Mouse (Mus musculus): ENCODE measurements around the gene Sall4. TPM values are rescaled to one million over a fixed set of nuclear protein-coding genes. Genes with fewer than 3 reads are reported as not detected.

Gene Sall4
- polyA plus RNA-seq, 1 experiment from 2014 or later, result 1.1 TPM

DNA sequence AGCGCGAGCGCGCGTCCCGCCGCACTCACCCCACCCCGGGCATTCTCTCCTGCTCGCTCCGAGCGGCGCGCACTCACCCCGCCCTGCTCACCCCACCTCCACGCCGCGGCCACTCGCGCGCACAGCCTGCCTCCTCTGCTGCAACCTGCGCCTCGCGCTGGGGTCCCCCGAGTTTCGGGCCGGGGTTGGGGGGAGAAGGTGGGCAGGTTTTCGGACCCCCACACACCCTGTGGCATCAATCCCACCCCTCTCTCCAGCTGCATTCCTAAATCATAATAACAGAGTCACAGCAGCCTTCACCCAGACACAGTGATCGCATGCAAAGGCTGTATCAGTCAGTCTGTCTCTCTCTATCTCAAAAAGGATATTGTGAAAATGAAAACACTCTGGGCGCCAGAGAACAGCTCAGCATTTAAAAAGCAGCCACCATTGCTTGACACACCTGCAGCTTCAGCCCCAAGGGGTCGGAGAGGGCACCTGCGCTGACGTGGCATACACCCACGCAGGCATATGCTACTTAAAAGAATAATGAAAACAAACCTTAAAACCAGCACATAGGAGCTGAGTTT, 25.6 kb downstream of the Sall4 start, which contains the start of gene Atp9a:
TSS of gene Atp9a (minus strand) at position 351 of the 569 bp plus-strand sequence.
- no peaks in the 10 kb centered on the region for H3K36me3 ChIP-seq
- H3K27ac ChIP-seq, result peak within 1 kb of the TSS; percentile 82
- no peaks in the 10 kb centered on the region for H3K27me3 ChIP-seq (replicated peaks)
- peak within 1 kb of the TSS; percentile 78 for H3K9ac ChIP-seq
- WGBS, result 6% methylated on average over 31 of the region's 33 CpGs
- ATAC-seq (ENCODE audit: insufficient read depth, low FRiP score, low read depth), result peak; percentile 36; the same call in 1 of the 2 replicates
- no peaks in the 10 kb centered on the region for H3K4me1 ChIP-seq
- peak within 1 kb of the TSS; percentile 88 for H3K4me2 ChIP-seq
- no peaks in the 10 kb centered on the region for H3K9me3 ChIP-seq
- H3K4me3 ChIP-seq (replicated peaks), result peak within 1 kb of the TSS; percentile 75

DNA sequence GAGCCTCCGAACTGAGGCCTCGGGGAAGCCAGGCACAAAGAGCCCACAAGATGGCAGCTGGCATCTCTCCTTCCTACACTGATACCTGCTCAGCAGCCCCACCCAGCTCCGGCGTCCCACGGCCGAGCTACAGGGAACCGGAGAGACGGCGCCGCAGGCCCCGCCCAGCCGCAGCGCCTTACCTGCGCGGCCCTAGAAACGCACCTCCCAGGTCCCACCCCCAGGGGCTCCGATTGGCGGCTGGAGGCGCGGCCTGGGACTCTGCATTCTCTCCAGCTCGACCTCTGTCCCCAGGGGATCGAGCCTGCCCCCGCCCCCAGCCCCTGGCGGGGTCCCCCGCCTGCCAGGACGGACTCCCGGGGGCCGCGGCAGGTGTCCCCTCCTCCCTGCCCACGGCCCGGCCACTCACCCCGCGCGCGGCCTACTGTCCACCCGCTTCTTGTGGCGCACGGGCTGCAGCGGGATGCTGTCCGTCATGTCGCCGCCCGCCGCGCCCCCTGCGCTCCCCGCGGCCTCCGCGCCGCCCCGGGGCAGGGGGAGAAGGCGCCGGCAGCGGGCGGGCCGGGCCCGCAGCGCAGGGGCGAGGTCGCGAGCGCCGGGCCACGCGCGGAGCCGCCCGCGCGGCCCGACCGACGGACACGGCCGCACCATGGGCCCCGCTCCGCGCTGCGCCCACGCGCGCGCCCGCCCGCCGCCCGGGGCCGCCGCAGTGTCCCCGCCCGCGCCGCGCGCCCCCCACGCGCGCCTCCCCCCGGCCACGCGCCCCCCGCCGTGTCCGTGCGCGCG, 26.3 kb downstream of the Sall4 start:
- H3K9me3 ChIP-seq, result no peaks in the 10 kb centered on the region
- under 1% methylated on average over 67 of the region's 108 CpGs for WGBS
- H3K36me3 ChIP-seq, result no peaks in the 10 kb centered on the region
- H3K27ac ChIP-seq, result peak overlapping the region; percentile 82
- H3K4me2 ChIP-seq, result peak overlapping the region; percentile 88
- no peaks in the 10 kb centered on the region for H3K4me1 ChIP-seq
- no peaks in the 10 kb centered on the region for H3K27me3 ChIP-seq (replicated peaks)
- peak; percentile 95 for ATAC-seq (ENCODE audit: insufficient read depth, low FRiP score, low read depth)
- peak overlapping the region; percentile 75 for H3K4me3 ChIP-seq (replicated peaks)
- H3K9ac ChIP-seq, result peak overlapping the region; percentile 78

DNA sequence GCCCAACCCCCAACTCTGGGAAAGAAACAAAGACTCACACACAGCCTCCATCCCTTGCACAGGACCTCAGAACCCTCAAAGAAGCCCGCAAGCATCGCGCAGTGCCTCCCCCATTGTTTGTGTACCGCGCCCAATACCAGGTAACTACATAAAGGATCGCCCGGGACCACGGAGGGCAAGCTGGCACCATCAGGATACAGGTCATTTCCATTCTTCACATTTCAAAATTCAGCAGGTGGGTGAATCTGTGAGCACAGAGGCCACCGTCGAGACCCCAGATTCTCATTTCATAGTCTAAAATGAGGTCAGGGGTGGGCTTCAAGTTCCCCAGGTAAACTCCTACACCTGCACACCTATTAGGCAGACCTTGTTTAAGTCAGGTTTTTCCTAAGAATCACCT, 27.2 kb downstream of the Sall4 start:
- Histone ChIP-seq H3K27ac (no peak overlapping the region), H3K4me1 (no peaks in the 10 kb centered on the region), H3K4me2 (peak overlapping the region; percentile 88), H3K36me3 (no peaks in the 10 kb centered on the region), H3K9me3 (no peaks in the 10 kb centered on the region), H3K27me3 (replicated peaks) (no peaks in the 10 kb centered on the region), H3K9ac (no peak overlapping the region), H3K4me3 (replicated peaks) (peak overlapping the region; percentile 75)
- 84% methylated on average over 10 of the region's 10 CpGs for WGBS
- no peak for ATAC-seq (ENCODE audit: insufficient read depth, low FRiP score, low read depth)

DNA sequence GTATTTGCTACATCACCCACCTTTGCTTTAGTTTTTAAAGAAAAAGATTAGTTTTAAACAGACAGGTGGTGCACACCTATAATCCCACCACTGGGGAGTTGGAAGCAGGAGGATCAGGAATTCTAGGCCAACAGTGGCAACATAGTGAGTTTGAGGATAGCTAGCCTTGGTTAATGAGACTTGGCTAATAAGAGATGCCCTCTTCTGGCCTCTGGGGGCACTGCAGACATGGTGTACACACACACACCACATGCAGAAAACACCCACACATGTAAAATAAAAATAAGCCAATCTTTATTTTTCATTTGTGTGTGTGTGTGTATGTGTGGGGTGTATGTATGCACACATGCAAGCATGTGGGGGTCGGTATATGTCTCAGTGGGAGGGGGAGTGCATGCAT, 28.9 kb downstream of the Sall4 start:
- ATAC-seq (ENCODE audit: insufficient read depth, low FRiP score, low read depth), result no peak
- H3K4me3 ChIP-seq (replicated peaks), result no peak overlapping the region
- no peak overlapping the region for H3K27ac ChIP-seq
- H3K9ac ChIP-seq, result no peak overlapping the region
- no peaks in the 10 kb centered on the region for H3K27me3 ChIP-seq (replicated peaks)
- 0 out of 2 replicates have a peak, but pooled peaks cover 4% of the 10 kb centered on the region for H3K4me1 ChIP-seq
- H3K4me2 ChIP-seq, result no peak overlapping the region
- WGBS, result 91% methylated on average over 1 of the region's 1 CpGs
- no peaks in the 10 kb centered on the region for H3K9me3 ChIP-seq
- H3K36me3 ChIP-seq, result no peaks in the 10 kb centered on the region

DNA sequence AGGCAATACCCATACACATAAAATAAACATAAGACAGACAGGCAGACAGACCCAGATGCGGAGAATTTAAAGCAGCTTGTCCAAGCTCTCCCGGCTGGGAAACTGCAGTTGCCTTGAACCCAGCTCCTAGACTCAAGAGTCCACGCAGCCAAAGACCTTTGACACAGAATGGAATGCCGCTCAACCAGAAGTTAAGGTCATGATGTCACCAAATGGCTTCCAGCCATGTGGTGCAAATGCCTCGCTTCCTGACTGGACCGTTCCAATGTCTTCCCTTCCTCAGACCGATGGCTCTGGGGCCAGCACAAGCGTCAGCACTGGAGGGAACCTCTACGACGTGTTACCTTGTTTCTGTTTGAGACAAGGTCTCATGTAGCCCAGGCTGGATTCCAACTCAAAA, 29.9 kb downstream of the Sall4 start:
- H3K27me3 ChIP-seq (replicated peaks), result no peaks in the 10 kb centered on the region
- 77% methylated on average over 10 of the region's 10 CpGs for WGBS

DNA sequence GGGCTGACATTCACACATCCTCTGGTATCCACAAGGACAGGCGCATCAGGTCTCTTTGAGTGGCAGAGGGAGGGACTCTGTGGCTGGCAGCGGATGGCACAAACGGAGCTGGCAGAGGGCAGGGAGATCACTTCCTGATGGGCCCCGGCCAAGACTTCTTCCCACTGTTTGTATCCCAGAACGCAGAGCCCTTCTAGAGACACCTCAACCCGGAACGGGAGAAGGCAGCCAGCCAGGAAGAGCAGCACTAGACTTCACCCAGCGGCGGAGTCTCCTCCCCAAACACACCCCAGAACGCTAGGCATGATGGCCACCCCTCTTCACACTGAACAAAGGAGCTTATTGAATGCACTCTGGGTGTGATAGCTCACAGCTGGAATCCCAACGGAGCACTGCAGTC, 33.7 kb downstream of the Sall4 start:
- Histone ChIP-seq H3K4me2 (no peak overlapping the region), H3K4me3 (replicated peaks) (no peak overlapping the region), H3K9me3 (no peaks in the 10 kb centered on the region), H3K36me3 (no peaks in the 10 kb centered on the region), H3K4me1 (0 out of 2 replicates have a peak, but pooled peaks cover 7% of the 10 kb centered on the region), H3K27ac (no peak overlapping the region), H3K27me3 (replicated peaks) (no peaks in the 10 kb centered on the region), H3K9ac (no peak overlapping the region)
- 44% methylated on average over 11 of the region's 11 CpGs for WGBS
- ATAC-seq (ENCODE audit: insufficient read depth, low FRiP score, low read depth), result peak; percentile 31; the same call in 1 of the 2 replicates

More for the DNA sequence above, 29.9 kb downstream of the Sall4 start:
- no peak overlapping the region for H3K4me2 ChIP-seq
- 0 out of 2 replicates have a peak, but pooled peaks cover 5% of the 10 kb centered on the region for H3K4me1 ChIP-seq
- ATAC-seq (ENCODE audit: insufficient read depth, low FRiP score, low read depth), result no peak
- no peaks in the 10 kb centered on the region for H3K36me3 ChIP-seq
- H3K9ac ChIP-seq, result no peak overlapping the region
- no peak overlapping the region for H3K27ac ChIP-seq
- H3K9me3 ChIP-seq, result no peaks in the 10 kb centered on the region
- no peak overlapping the region for H3K4me3 ChIP-seq (replicated peaks)

DNA sequence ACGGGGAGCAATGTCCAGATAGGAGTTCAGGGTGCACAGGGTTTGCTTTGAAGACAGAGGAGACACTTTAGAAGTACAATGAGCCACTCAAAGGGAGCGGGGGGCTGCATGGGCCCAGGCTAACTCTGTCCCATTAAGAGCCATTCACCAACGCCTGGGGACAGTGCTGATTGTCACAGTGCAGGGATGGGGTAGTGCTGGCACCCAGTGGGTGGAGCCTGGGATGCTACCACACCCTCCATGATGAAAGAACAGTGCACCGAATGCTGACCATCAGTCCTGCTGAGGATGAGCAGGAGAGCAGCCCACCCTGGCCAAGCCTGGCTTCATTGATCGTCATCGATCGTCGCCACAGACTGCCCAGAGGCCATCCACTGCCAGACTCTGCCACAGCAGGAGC, 36.5 kb downstream of the Sall4 start:
- Histone ChIP-seq H3K4me3 (replicated peaks) (no peak overlapping the region), H3K27me3 (replicated peaks) (no peaks in the 10 kb centered on the region), H3K9me3 (no peaks in the 10 kb centered on the region), H3K9ac (no peak overlapping the region), H3K4me1 (0 out of 2 replicates have a peak, but pooled peaks cover 9% of the 10 kb centered on the region), H3K36me3 (no peaks in the 10 kb centered on the region), H3K4me2 (no peak overlapping the region), H3K27ac (no peak overlapping the region)
- no peak for ATAC-seq (ENCODE audit: insufficient read depth, low FRiP score, low read depth)
- 80% methylated on average over 8 of the region's 8 CpGs for WGBS

DNA sequence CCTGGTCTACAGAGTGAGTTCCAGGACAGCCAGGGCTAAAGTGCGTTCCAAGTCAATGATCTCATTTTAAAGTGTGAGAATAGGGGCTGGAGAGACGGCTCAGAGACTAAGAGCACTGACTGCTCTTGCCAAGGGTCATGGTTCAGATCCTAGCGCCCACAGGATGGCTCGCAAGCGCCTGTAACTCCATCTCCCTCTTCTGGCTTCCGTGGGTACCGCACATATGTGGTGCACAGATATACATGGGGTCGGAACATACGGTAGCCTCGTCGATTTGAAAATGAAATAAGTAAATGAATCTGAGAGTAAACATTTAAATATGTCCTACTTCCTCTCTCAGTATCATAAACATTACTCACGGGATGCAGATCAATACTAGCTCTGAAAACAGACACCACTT, 38.0 kb downstream of the Sall4 start:
- Histone ChIP-seq H3K27ac (no peak overlapping the region), H3K9ac (no peak overlapping the region), H3K4me1 (0 out of 2 replicates have a peak, but pooled peaks cover 12% of the 10 kb centered on the region), H3K4me3 (replicated peaks) (no peak overlapping the region), H3K27me3 (replicated peaks) (no peaks in the 10 kb centered on the region), H3K4me2 (no peak overlapping the region), H3K9me3 (no peaks in the 10 kb centered on the region), H3K36me3 (no peaks in the 10 kb centered on the region)
- WGBS, result 77% methylated on average over 12 of the region's 12 CpGs
- no peak for ATAC-seq (ENCODE audit: insufficient read depth, low FRiP score, low read depth)

DNA sequence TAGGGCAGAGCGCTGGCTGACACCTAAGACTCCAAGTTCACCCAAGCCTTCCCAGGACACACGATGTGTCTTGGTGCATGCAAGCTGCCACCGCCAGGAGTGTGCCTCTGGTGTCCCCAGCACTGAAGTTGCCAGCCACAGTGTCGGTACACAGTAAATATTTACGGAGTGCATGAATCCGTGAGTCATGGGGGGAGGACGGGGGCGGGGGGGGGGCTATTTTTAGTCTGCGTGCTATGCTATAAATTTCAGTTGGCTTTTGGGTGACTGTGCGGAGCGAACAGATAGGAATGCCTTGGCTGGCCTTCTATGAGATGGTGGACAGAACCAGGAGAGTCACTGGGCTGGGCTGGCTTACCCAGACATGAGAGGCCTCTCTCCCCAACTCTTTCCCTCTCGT, 39.7 kb downstream of the Sall4 start:
- H3K27me3 ChIP-seq (replicated peaks), result no peaks in the 10 kb centered on the region
- no peak overlapping the region for H3K27ac ChIP-seq
- H3K4me1 ChIP-seq, result 0 out of 2 replicates have a peak, but pooled peaks cover 7% of the 10 kb centered on the region
- no peaks in the 10 kb centered on the region for H3K36me3 ChIP-seq
- no peaks in the 10 kb centered on the region for H3K9me3 ChIP-seq
- WGBS, result 55% methylated on average over 12 of the region's 12 CpGs
- no peak overlapping the region for H3K9ac ChIP-seq
- H3K4me3 ChIP-seq (replicated peaks), result no peak overlapping the region
- no peak overlapping the region for H3K4me2 ChIP-seq
- no peak for ATAC-seq (ENCODE audit: insufficient read depth, low FRiP score, low read depth)

DNA sequence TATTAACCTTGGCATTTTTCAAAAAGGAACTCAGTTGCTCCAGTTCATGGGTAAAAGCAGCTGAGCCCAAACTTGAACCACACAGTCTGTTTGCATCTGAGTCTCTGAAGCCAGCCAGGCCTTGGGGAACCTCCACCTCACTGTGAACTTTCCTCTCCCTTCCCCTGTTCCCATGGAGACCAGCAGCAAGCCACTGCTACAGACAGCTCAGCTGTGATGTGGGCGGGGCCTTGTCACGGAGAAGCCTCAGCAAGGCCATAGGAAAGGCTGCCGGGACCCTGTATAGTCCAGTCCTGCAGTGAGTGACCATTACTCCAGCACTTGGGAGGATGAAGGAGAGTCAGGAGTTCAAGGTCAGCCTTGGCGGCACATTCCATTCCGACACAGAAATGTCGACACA, 41.7 kb downstream of the Sall4 start:
- Histone ChIP-seq H3K9me3 (no peaks in the 10 kb centered on the region), H3K36me3 (no peaks in the 10 kb centered on the region), H3K27ac (no peak overlapping the region), H3K27me3 (replicated peaks) (no peaks in the 10 kb centered on the region), H3K4me3 (replicated peaks) (no peak overlapping the region), H3K4me2 (no peak overlapping the region), H3K9ac (no peak overlapping the region), H3K4me1 (0 out of 2 replicates have a peak, but pooled peaks cover 7% of the 10 kb centered on the region)
- 28% methylated on average over 6 of the region's 6 CpGs for WGBS
- ATAC-seq (ENCODE audit: insufficient read depth, low FRiP score, low read depth), result peak; percentile 84

DNA sequence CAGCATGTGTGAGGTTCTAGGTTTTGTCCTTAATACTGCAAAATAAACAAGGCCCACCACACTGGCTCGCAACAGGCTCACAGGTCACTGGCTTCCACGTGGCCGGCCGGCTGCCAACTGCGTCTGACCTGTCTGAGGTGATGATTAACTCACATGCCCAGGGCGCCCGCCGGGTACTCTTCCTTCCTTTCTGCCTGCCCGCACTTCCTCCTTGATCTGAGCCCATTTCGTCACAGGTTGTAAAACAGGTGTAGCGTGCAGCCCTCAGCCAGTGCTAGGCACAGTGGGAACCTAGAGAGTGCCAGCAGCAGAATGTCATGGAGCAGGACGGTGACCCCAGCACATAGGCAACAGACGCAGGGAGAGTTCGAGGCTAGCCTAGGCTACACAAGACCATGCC, 46.4 kb downstream of the Sall4 start:
- Histone ChIP-seq H3K27ac (no peak overlapping the region), H3K4me2 (no peak overlapping the region), H3K4me3 (replicated peaks) (no peak overlapping the region), H3K4me1 (0 out of 2 replicates have a peak, but pooled peaks cover 3% of the 10 kb centered on the region), H3K9me3 (no peaks in the 10 kb centered on the region), H3K36me3 (no peaks in the 10 kb centered on the region), H3K27me3 (replicated peaks) (no peaks in the 10 kb centered on the region), H3K9ac (no peak overlapping the region)
- 74% methylated on average over 14 of the region's 14 CpGs for WGBS
- peak; percentile 33; the same call in 1 of the 2 replicates for ATAC-seq (ENCODE audit: insufficient read depth, low FRiP score, low read depth)

DNA sequence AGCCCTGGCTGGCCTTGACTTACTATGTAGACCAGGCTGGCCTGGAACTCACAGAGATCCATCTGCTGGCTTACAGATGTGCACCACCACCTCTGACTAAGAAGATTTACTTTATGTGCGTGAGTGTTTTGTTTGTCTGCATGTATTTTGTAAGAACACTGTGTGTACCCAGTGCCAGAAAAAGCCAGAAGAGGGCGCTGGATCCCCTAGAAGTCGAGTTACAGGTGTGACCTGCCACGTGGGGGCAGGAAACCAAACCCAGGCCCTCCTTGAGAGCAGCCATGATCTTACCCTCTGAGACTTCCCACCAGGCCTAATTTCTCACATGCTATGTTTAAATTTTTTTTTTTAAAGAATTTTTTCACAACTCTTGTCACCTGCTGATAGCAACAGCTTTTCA, 48.0 kb downstream of the Sall4 start:
- WGBS, result 66% methylated on average over 4 of the region's 4 CpGs

More for the DNA sequence above, 48.0 kb downstream of the Sall4 start:
- Histone ChIP-seq H3K9ac (no peak overlapping the region), H3K9me3 (no peaks in the 10 kb centered on the region), H3K4me2 (no peak overlapping the region), H3K4me1 (no peaks in the 10 kb centered on the region), H3K27me3 (replicated peaks) (no peaks in the 10 kb centered on the region), H3K36me3 (no peaks in the 10 kb centered on the region), H3K4me3 (replicated peaks) (no peak overlapping the region), H3K27ac (no peak overlapping the region)
- no peak for ATAC-seq (ENCODE audit: insufficient read depth, low FRiP score, low read depth)

Measured in stomach, embryonic 15.5 days (tissue).